8 mouse cellular contexts compared by ENCODE assay signal in the genomic region with DNA sequence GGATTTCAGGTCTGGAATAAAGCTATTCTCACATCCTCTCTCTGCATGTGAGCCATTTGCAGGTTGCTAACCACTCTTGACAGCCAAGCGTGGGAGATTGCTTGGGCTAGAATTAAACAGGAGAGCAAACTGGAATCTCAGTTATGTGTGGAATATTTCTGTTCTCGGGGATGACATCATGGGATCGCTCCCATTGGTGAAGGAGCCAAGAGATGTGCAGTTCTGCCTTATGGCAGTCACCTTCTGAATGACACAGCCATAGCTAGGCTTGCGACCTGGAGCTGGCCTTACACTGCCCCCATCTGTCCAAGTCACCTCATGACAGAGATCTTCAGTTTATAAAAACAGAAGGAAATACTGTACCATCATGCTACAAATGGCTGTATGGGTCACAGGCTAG.
DNase-seq lines count a peak whose midpoint lies in the region; ATAC-seq and TF ChIP-seq lines count a peak whose summit lies in the region.

No protein-coding gene starts in this region.

- DNase-seq in 3T3-L1 (ENCODE audit: low read depth, low spot score) (peak; percentile 15), R1 (ENCODE audit: low read depth, low spot score) (peak; percentile 15), adipocyte (ENCODE audit: low spot score) (no peak)
- peak; percentile 33 for DNase-seq in embryonic facial prominence, embryonic 10.5 days (ENCODE audit: low spot score)
- DNase-seq in heart, postnatal 36 days, result peak; percentile 15 to 36
- peak; percentile 47 for DNase-seq in layer of hippocampus, adult 11-12 months (ENCODE audit: low spot score)
- peak; percentile 59 for DNase-seq in lung, postnatal 0 days (ENCODE audit: low spot score)
- DNase-seq in skeletal muscle tissue, adult 2 months (ENCODE audit: low read depth, low spot score), result peak; percentile 18

- H3K27me3 ChIP-seq in embryonic facial prominence, embryonic 10.5 days (replicated peaks; ENCODE audit: low read depth, poor library complexity, severe bottlenecking), result no peaks in the 10 kb centered on the region
- no peaks in the 10 kb centered on the region for H3K27me3 ChIP-seq in lung, postnatal 0 days (replicated peaks; ENCODE audit: insufficient read depth, low read length)

- intact Hi-C loops in heart, postnatal 36 days (cut with DNase I), result loop anchor here (2.0 to 10.0 kb wide), 3 partner anchors 117 to 785 kb away; a partner anchor contains a TSS

- no peak overlapping the region for H3K9ac ChIP-seq in lung, postnatal 0 days (replicated peaks; ENCODE audit: low read depth)

- peak; percentile 57 for ATAC-seq in lung, postnatal 0 days

- H3K4me2 ChIP-seq in lung, postnatal 0 days (replicated peaks; ENCODE audit: low read depth, low read length), result no peak overlapping the region

- 54% methylated on average over 4 of the region's 4 CpGs for WGBS in embryonic facial prominence, embryonic 10.5 days
- 30% methylated on average over 4 of the region's 4 CpGs for WGBS in lung, postnatal 0 days

- H3K4me1 ChIP-seq in embryonic facial prominence, embryonic 10.5 days, result no peaks in the 10 kb centered on the region
- H3K4me1 ChIP-seq in lung, postnatal 0 days (ENCODE audit: insufficient read depth, low read depth, low read length), result no peaks in the 10 kb centered on the region

- no peak overlapping the region for H3K4me3 ChIP-seq in embryonic facial prominence, embryonic 10.5 days
- H3K4me3 ChIP-seq in lung, postnatal 0 days (ENCODE audit: low read depth, low read length), result no peak overlapping the region

- no peaks in the 10 kb centered on the region for H3K36me3 ChIP-seq in embryonic facial prominence, embryonic 10.5 days (replicated peaks)
- no peaks in the 10 kb centered on the region for H3K36me3 ChIP-seq in lung, postnatal 0 days (ENCODE audit: insufficient read depth, low read length)

- peak; percentile 79 for TF ChIP-seq CTCF in lung, postnatal 0 days (IDR thresholded peaks at IDR 0.05)

- TF ChIP-seq EP300 in lung, postnatal 0 days (IDR thresholded peaks at IDR 0.05), result no peak

- no peaks in the 10 kb centered on the region for H3K9me3 ChIP-seq in embryonic facial prominence, embryonic 10.5 days
- no peaks in the 10 kb centered on the region for H3K9me3 ChIP-seq in lung, postnatal 0 days (ENCODE audit: low read length)

- H3K27ac ChIP-seq in embryonic facial prominence, embryonic 10.5 days (replicated peaks), result no peak overlapping the region
- H3K27ac ChIP-seq in lung, postnatal 0 days (ENCODE audit: low read length), result no peak overlapping the region
